Mouse (Mus musculus): ENCODE data around the gene Prmt7. TPM values are rescaled to one million over a fixed set of nuclear protein-coding genes. Genes with fewer than 3 reads are reported as not detected.

Prmt7 gene
- polyA plus RNA-seq, 1 experiment from 2014 or later = 42.5 TPM

- peaks cover 24% of the 10 kb centered on the region for H3K4me1 ChIP-seq
- H3K9ac ChIP-seq = no peak overlapping the region
- ATAC-seq (ENCODE audit: insufficient number of reproducible peaks, low FRiP score, low TSS enrichment, low read depth) = no peak
- no peak overlapping the region for H3K4me3 ChIP-seq
- H3K36me3 ChIP-seq = no peaks in the 10 kb centered on the region
- H3K9me3 ChIP-seq = no peaks in the 10 kb centered on the region
- no peak overlapping the region for H3K4me2 ChIP-seq
- WGBS = 24% methylated on average over 5 of the region's 5 CpGs
- no peaks in the 10 kb centered on the region for H3K27me3 ChIP-seq
- no peak overlapping the region for H3K27ac ChIP-seq
Observed at GRCm38 (mm10) chr8:106270804-106271203, 60.1 kb downstream of the Prmt7 start.

- ATAC-seq (ENCODE audit: insufficient number of reproducible peaks, low FRiP score, low TSS enrichment, low read depth) = no peak
- H3K9ac ChIP-seq = no peak overlapping the region
- peaks cover 24% of the 10 kb centered on the region for H3K4me1 ChIP-seq
- H3K4me2 ChIP-seq = no peak overlapping the region
- no peak overlapping the region for H3K4me3 ChIP-seq
- no peaks in the 10 kb centered on the region for H3K9me3 ChIP-seq
- H3K27me3 ChIP-seq = no peaks in the 10 kb centered on the region
- no peak overlapping the region for H3K27ac ChIP-seq
- WGBS = 49% methylated on average over 4 of the region's 4 CpGs
- no peaks in the 10 kb centered on the region for H3K36me3 ChIP-seq
Observed at GRCm38 (mm10) chr8:106271378-106271777, 60.6 kb downstream of the Prmt7 start.

GRCm38 (mm10) chr8:106273468-106273867, 62.7 kb downstream of the Prmt7 start:
- Histone ChIP-seq H3K9me3 (no peaks in the 10 kb centered on the region), H3K27me3 (no peaks in the 10 kb centered on the region), H3K4me3 (no peak overlapping the region), H3K36me3 (no peaks in the 10 kb centered on the region), H3K27ac (no peak overlapping the region), H3K4me1 (peaks cover 24% of the 10 kb centered on the region), H3K9ac (no peak overlapping the region), H3K4me2 (no peak overlapping the region)
- ATAC-seq (ENCODE audit: insufficient number of reproducible peaks, low FRiP score, low TSS enrichment, low read depth) = no peak
- WGBS = 91% methylated on average over 3 of the region's 3 CpGs

DNA sequence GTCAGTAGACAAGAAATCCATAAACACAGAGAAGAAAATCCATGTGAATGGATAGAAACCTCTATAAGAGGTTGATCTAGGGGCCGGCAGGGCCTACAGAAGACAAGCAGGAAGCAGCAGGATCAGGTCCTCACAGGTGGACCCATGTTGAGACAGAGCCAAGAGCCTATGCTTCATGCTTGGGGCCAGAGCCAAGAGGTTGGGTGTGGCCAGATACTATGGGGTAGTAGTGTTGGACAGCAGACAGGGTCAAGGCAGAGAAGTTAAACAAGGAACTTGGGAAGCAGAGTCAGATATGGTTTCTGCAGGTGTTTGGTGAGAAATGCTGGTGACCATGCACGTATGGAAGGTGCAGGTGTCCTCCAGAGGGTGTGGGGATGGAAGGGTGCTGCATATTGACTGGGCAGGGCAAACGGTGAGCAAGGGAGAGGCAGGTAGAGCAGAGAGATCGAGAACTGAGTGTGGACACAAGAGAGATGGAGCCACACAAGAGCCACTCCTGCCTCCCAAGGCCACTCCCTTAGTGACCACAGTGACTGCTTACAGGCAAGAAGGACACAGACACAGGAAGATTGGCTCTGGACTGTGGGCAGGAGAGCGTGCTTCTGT, 66.1 kb downstream of the Prmt7 start:
- Histone ChIP-seq H3K9me3 (no peaks in the 10 kb centered on the region), H3K4me2 (no peak overlapping the region), H3K36me3 (no peaks in the 10 kb centered on the region), H3K4me1 (0 out of 2 replicates have a peak, but pooled peaks cover 4% of the 10 kb centered on the region), H3K9ac (no peak overlapping the region), H3K27ac (no peak overlapping the region), H3K4me3 (no peak overlapping the region), H3K27me3 (no peaks in the 10 kb centered on the region)
- ATAC-seq (ENCODE audit: insufficient number of reproducible peaks, low FRiP score, low TSS enrichment, low read depth) = no peak
- WGBS = 84% methylated on average over 5 of the region's 5 CpGs

DNA sequence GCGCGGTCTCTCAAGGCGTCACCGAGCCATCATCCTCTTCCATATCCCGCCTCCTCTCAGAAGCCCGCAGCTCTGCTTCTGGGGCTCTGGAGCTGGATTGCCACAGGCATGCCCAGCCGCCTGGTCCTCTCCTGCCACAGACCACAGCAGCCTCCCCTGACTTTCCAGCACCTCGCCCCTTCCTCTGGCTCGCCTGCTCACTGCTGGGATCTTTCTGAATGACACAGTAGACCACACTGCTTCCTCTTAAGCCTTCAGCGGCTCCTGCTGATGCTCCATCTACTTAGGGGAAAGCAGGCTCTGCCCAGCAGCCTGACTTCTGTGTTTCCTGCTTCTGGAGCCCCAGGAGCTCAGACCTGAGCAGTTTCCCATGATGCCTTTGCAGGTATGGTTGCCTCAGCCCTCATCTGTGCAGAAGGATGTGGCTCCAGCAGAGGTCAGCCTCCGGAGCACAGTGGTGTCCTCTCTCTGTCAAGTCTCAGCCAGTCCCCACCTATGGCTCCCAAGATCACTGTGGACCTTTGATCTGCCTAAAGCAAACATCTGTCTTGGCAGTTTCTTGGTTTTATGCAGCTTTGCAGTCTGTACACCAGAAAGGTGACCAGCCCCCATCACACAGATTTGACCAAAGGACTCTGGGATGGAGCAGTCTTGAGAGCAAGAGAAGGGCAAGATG, 67.8 kb downstream of the Prmt7 start:
- Histone ChIP-seq H3K4me3 (no peak overlapping the region), H3K27ac (no peak overlapping the region), H3K9ac (no peak overlapping the region), H3K4me1 (no peaks in the 10 kb centered on the region), H3K27me3 (no peaks in the 10 kb centered on the region), H3K9me3 (no peaks in the 10 kb centered on the region), H3K4me2 (no peak overlapping the region), H3K36me3 (no peaks in the 10 kb centered on the region)
- ATAC-seq (ENCODE audit: insufficient number of reproducible peaks, low FRiP score, low TSS enrichment, low read depth) = no peak
- 74% methylated on average over 11 of the region's 11 CpGs for WGBS

DNA sequence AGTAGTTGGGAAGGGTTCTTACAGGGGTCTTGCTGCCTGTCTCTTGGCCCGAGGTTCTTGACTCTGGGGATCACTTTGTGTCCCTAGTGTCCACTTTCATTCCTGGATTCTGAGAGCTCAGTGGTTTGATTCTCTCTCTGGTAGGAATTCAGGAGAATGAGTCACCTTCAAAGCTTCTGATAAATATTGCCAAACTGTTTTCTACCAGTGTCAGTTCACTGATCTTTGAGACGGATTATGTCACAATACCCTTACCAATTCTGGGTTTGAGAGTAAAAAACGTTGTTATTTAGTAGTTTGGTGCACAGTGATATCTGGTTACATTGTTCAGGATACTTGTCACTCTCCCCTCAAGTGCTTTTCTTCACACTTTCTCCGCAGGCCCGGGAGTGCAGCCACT, 69.4 kb downstream of the Prmt7 start:
- Histone ChIP-seq H3K36me3 (no peaks in the 10 kb centered on the region), H3K27ac (no peak overlapping the region), H3K4me3 (no peak overlapping the region), H3K4me1 (no peaks in the 10 kb centered on the region), H3K9ac (no peak overlapping the region), H3K4me2 (no peak overlapping the region), H3K9me3 (no peaks in the 10 kb centered on the region), H3K27me3 (no peaks in the 10 kb centered on the region)
- WGBS = 39% methylated on average over 5 of the region's 5 CpGs
- no peak for ATAC-seq (ENCODE audit: insufficient number of reproducible peaks, low FRiP score, low TSS enrichment, low read depth)

DNA sequence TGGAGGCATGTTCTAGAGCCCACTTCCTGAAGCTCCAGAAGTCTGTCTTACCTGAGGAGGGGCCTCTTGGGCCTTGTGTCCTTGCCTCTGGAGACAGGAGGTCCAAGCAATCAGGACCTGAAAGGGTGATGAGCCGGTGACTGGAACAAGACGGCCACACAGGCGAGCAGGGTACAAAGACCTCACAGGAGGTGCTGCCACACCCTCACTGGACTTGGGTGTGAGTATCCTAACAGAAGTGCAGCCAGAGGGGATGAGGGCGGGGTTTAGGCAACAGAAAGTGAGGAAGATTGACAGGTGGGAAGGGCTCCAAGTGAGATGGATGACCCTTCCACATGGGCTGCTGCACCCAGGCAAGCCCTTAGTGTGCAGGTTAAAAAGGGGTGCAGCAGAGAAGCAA, 70.1 kb downstream of the Prmt7 start:
- ATAC-seq (ENCODE audit: insufficient number of reproducible peaks, low FRiP score, low TSS enrichment, low read depth) = no peak
- Histone ChIP-seq H3K4me2 (no peak overlapping the region), H3K4me3 (no peak overlapping the region), H3K4me1 (no peaks in the 10 kb centered on the region), H3K27me3 (no peaks in the 10 kb centered on the region), H3K9me3 (no peaks in the 10 kb centered on the region), H3K27ac (no peak overlapping the region), H3K36me3 (no peaks in the 10 kb centered on the region), H3K9ac (no peak overlapping the region)
- WGBS = 22% methylated on average over 4 of the region's 4 CpGs

- Histone ChIP-seq H3K36me3 (no peaks in the 10 kb centered on the region), H3K27ac (no peak overlapping the region), H3K9ac (no peak overlapping the region), H3K4me2 (no peak overlapping the region), H3K9me3 (no peaks in the 10 kb centered on the region), H3K27me3 (no peaks in the 10 kb centered on the region), H3K4me1 (peaks cover 3% of the 10 kb centered on the region), H3K4me3 (no peak overlapping the region)
- no peak for ATAC-seq (ENCODE audit: insufficient number of reproducible peaks, low FRiP score, low TSS enrichment, low read depth)
- 29% methylated on average over 2 of the region's 2 CpGs for WGBS
Observed at GRCm38 (mm10) chr8:106287445-106287844, 76.7 kb downstream of the Prmt7 start.

DNA sequence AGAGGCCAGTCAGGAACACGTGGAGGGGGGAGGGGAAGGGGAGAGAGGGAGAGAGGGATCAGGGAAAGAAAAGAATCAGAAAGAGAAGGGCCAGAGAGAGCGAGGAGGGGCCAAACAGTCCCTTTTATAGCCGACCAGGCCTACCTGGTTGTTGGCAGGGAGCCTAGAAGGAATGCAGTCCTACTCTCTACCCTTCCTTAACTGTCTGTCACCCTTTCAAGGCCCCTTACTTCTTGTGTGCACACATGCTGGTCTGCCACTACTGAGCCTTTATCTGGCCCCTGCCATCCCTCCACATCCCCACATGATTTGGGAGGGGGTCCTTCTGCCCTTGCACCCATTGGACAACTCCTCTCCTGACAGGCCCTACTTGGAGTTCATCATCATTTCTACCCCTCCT, 78.0 kb downstream of the Prmt7 start:
- Histone ChIP-seq H3K27ac (no peak overlapping the region), H3K4me3 (no peak overlapping the region), H3K36me3 (no peaks in the 10 kb centered on the region), H3K4me2 (no peak overlapping the region), H3K4me1 (peaks cover 9% of the 10 kb centered on the region), H3K9ac (no peak overlapping the region), H3K9me3 (no peaks in the 10 kb centered on the region), H3K27me3 (no peaks in the 10 kb centered on the region)
- no peak for ATAC-seq (ENCODE audit: insufficient number of reproducible peaks, low FRiP score, low TSS enrichment, low read depth)
- WGBS = 26% methylated on average over 3 of the region's 3 CpGs

GRCm38 (mm10) chr8:106289464-106289863, 78.7 kb downstream of the Prmt7 start:
- H3K4me3 ChIP-seq = no peak overlapping the region
- H3K4me2 ChIP-seq = no peak overlapping the region
- ATAC-seq (ENCODE audit: insufficient number of reproducible peaks, low FRiP score, low TSS enrichment, low read depth) = no peak
- no peaks in the 10 kb centered on the region for H3K27me3 ChIP-seq
- no peaks in the 10 kb centered on the region for H3K9me3 ChIP-seq
- no peak overlapping the region for H3K9ac ChIP-seq
- 51% methylated on average over 7 of the region's 7 CpGs for WGBS
- peaks cover 9% of the 10 kb centered on the region for H3K4me1 ChIP-seq
- H3K36me3 ChIP-seq = no peaks in the 10 kb centered on the region
- no peak overlapping the region for H3K27ac ChIP-seq

GRCm38 (mm10) chr8:106292484-106293396, 82.0 kb downstream of the Prmt7 start:
- Histone ChIP-seq H3K27me3 (no peaks in the 10 kb centered on the region), H3K27ac (no peak overlapping the region; the same call in 1 of the 2 replicates), H3K4me2 (no peak overlapping the region), H3K4me1 (peaks cover 9% of the 10 kb centered on the region), H3K36me3 (no peaks in the 10 kb centered on the region), H3K4me3 (no peak overlapping the region), H3K9ac (no peak overlapping the region), H3K9me3 (no peaks in the 10 kb centered on the region)
- WGBS = 50% methylated on average over 20 of the region's 20 CpGs
- peak; percentile 12; the same call in 1 of the 2 replicates for ATAC-seq (ENCODE audit: insufficient number of reproducible peaks, low FRiP score, low TSS enrichment, low read depth)

DNA sequence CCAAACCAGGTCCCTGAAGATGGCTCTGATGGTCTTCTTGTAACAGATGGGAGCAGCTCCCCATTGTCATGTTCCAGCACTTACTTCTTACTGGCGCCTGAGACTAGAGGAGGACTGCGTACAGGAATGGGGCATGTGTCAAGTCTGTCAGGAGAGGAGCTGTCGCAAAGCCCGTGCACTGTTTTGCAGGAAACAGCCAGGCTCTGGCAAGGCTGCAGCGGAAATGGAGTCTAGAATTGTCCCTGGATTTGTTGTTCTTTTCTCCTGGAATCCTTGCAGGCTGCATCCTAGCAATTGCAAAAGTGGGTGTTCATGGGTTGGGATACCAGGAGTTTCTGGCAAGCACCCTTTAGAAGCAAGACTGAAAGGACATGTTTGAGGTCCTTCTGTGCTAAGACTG, 87.5 kb downstream of the Prmt7 start:
- Histone ChIP-seq H3K36me3 (no peaks in the 10 kb centered on the region), H3K4me2 (no peak overlapping the region), H3K9me3 (no peaks in the 10 kb centered on the region), H3K4me1 (peaks cover 6% of the 10 kb centered on the region; the same call in 1 of the 2 replicates), H3K9ac (no peak overlapping the region), H3K27ac (no peak overlapping the region), H3K27me3 (no peaks in the 10 kb centered on the region), H3K4me3 (no peak overlapping the region)
- ATAC-seq (ENCODE audit: insufficient number of reproducible peaks, low FRiP score, low TSS enrichment, low read depth) = no peak
- WGBS = 51% methylated on average over 5 of the region's 5 CpGs

All from limb, embryonic 15.5 days (tissue).